8 mouse cellular contexts compared by ENCODE assay signal in genomic region chr15:99099139-99099556, GRCm38 (mm10). TPM values are rescaled to one million over a fixed set of nuclear protein-coding genes. Genes with fewer than 3 reads are reported as not detected.
DNase-seq lines count a peak whose midpoint lies in the region; ATAC-seq and TF ChIP-seq lines count a peak whose summit lies in the region.

No protein-coding gene starts in this region.

- no peak overlapping the region for H3K9ac ChIP-seq in heart, adult 2 months (ENCODE audit: low read depth, low read length)
- H3K9ac ChIP-seq in lung, embryonic 14.5 days, result no peak overlapping the region

- H3K79me2 ChIP-seq in heart, adult 2 months (replicated peaks; ENCODE audit: control insufficient read depth, insufficient read depth, low read length), result no peaks in the 10 kb centered on the region

- TF ChIP-seq POLR2A in heart, adult 2 months (IDR thresholded peaks at IDR 0.05; ENCODE audit: insufficient read depth, low read depth, low read length), result no peak

- no peak overlapping the region for H3K4me3 ChIP-seq in heart, adult 2 months
- H3K4me3 ChIP-seq in lung, embryonic 14.5 days (ENCODE audit: low read depth, low read length), result peak overlapping the region; percentile 37

- WGBS in heart, adult 2 months, result 6% methylated on average over 15 of the region's 15 CpGs
- WGBS in lung, embryonic 14.5 days, result under 1% methylated on average over 15 of the region's 15 CpGs

- TF ChIP-seq CTCF in heart, adult 2 months (IDR thresholded peaks at IDR 0.05), result peak; percentile 85
- TF ChIP-seq CTCF in lung, embryonic 14.5 days (IDR thresholded peaks at IDR 0.05; ENCODE audit: low read depth), result peak; percentile 92

- ATAC-seq in lung, embryonic 14.5 days (ENCODE audit: insufficient read depth), result peak; percentile 43

- DNase-seq in right cerebral cortex, postnatal 25 days, result peak; percentile 26
- DNase-seq in right cerebral cortex, adult 2 months (ENCODE audit: low spot score in 2 of 2), result no peak
- peak; percentile 47 for DNase-seq in brain, adult 2 months (ENCODE audit: low read depth, low spot score)
- peak; percentile 54 to 70 for DNase-seq in heart, adult 2 months
- peak; percentile 91 to 93 for DNase-seq in kidney, adult 8-10 months
- peak; percentile 78 for DNase-seq in lung, embryonic 14.5 days
- DNase-seq in retina, embryonic 14.5 days (ENCODE audit: low spot score), result peak; percentile 78
- DNase-seq in frontal cortex, postnatal 36 days (ENCODE audit: low spot score in 2 of 2), result no peak

- peaks cover 3% of the 10 kb centered on the region for H3K4me1 ChIP-seq in heart, adult 2 months (ENCODE audit: control insufficient read depth, insufficient read depth, low read length)
- H3K4me1 ChIP-seq in lung, embryonic 14.5 days (ENCODE audit: insufficient read depth), result no peaks in the 10 kb centered on the region; the same call in 1 of the 2 replicates

- no peaks in the 10 kb centered on the region for H3K9me3 ChIP-seq in lung, embryonic 14.5 days (ENCODE audit: low read depth, low read length)

- no peak for TF ChIP-seq EP300 in heart, adult 2 months (IDR thresholded peaks at IDR 0.05; ENCODE audit: insufficient read depth, low read depth, low read length)

- no peak overlapping the region for H3K27ac ChIP-seq in heart, adult 2 months
- no peak overlapping the region for H3K27ac ChIP-seq in lung, embryonic 14.5 days (ENCODE audit: low read depth)

- intact Hi-C loops in heart, adult 2 months (cut with DNase I), result loop anchor here (2.0 kb wide), 1 partner anchor 48 kb away; no protein-coding TSS in a partner anchor

- H3K4me2 ChIP-seq in lung, embryonic 14.5 days, result peak overlapping the region; percentile 67

- no peaks in the 10 kb centered on the region for H3K36me3 ChIP-seq in heart, adult 2 months (ENCODE audit: control insufficient read depth, insufficient read depth, low read length)
- H3K36me3 ChIP-seq in lung, embryonic 14.5 days (ENCODE audit: insufficient read depth), result no peaks in the 10 kb centered on the region

- peaks cover 18% of the 10 kb centered on the region for H3K27me3 ChIP-seq in heart, adult 2 months (ENCODE audit: control insufficient read depth, insufficient read depth, low read length)
- peaks cover 55% of the 10 kb centered on the region for H3K27me3 ChIP-seq in lung, embryonic 14.5 days (ENCODE audit: insufficient read depth, low read length)

RNA-seq across cellular contexts. Expression of gene Dnajc22, which starts 6.2 kb away (rescaled TPM):
- total RNA-seq in heart, adult 2 months (2021), result under 1 TPM; 0.44 to 0.57 TPM
- 0.18 and 0.35 TPM in 2 replicates for polyA plus RNA-seq in heart, adult 2 months (2012; rRNA removed)
- polyA plus RNA-seq in lung, embryonic 14.5 days (2014; fragmentation: Nextera tagmentation; extraction: Ambion mirVana), result 0.42 and 0.78 TPM in 2 replicates

RNA-seq across cellular contexts. Expression of gene C1ql4, which starts 11.5 kb away (rescaled TPM):
- total RNA-seq in heart, adult 2 months (2021), result not detected
- not detected in 2 replicates for polyA plus RNA-seq in heart, adult 2 months (2012; rRNA removed)
- polyA plus RNA-seq in lung, embryonic 14.5 days (2014; fragmentation: Nextera tagmentation; extraction: Ambion mirVana), result not detected in 2 replicates

RNA-seq across cellular contexts. Expression of gene Troap, which starts 24.8 kb away (rescaled TPM):
- under 1 TPM in 1 of 2 experiments, not detected in 1; 0.31 TPM for total RNA-seq in heart, adult 2 months (2021)
- 0.18 and 0.53 TPM in 2 replicates for polyA plus RNA-seq in heart, adult 2 months (2012; rRNA removed)
- polyA plus RNA-seq in lung, embryonic 14.5 days (2014; fragmentation: Nextera tagmentation; extraction: Ambion mirVana), result 33.4 and 35.1 TPM in 2 replicates

RNA-seq across cellular contexts. Expression of gene Spats2, which starts 26.6 kb away (rescaled TPM):
- 1 to 10 TPM; 6.6 to 6.7 TPM for total RNA-seq in heart, adult 2 months (2021)
- 5.3 and 6.7 TPM in 2 replicates for polyA plus RNA-seq in heart, adult 2 months (2012; rRNA removed)
- polyA plus RNA-seq in lung, embryonic 14.5 days (2014; fragmentation: Nextera tagmentation; extraction: Ambion mirVana), result 39.7 and 39.8 TPM in 2 replicates

RNA-seq across cellular contexts. Expression of gene Prph, which starts 44.2 kb away (rescaled TPM):
- total RNA-seq in heart, adult 2 months (2021), result under 1 TPM; 0.13 to 0.80 TPM
- 1.00 and 2.1 TPM in 2 replicates for polyA plus RNA-seq in heart, adult 2 months (2012; rRNA removed)
- polyA plus RNA-seq in lung, embryonic 14.5 days (2014; fragmentation: Nextera tagmentation; extraction: Ambion mirVana), result 0.91 and 1.8 TPM in 2 replicates

Comparison
In these comparisons a context has a peak if more than half of its experiments do, and no peak if none do; other contexts are left out.
1. DNase-seq: peak in right cerebral cortex, postnatal 25 days (single experiment), brain, adult 2 months (single experiment), heart, adult 2 months (2 of 2), kidney, adult 8-10 months (2 of 2), lung, embryonic 14.5 days (single experiment) and retina, embryonic 14.5 days (single experiment); none in right cerebral cortex, adult 2 months (0 of 2) and frontal cortex, postnatal 36 days (0 of 2).
2. RNA of gene Troap, which starts 24.8 kb away (polyA plus RNA-seq): 33.4 to 35.1 TPM in lung, embryonic 14.5 days; 0.18 to 0.53 TPM in heart, adult 2 months; every median in the first group is over 10 times any median in the second.